Mouse (Mus musculus) CH12.LX (cell line): ENCODE measurements around the gene Creb5. TPM values are rescaled to one million over a fixed set of nuclear protein-coding genes. Genes with fewer than 3 reads are reported as not detected.

Experiments used
- DNase-seq: peaks from one replicate; pipeline ENCODE4 v3.0.0-alpha.2; 2013; ENCODE audit errors: extremely low read depth
- H3K27ac ChIP-seq: 2 replicates; pipeline ENCODE4 v1.5.1; 2012; ENCODE audit warnings: low read depth, mild to moderate bottlenecking, control low read depth, moderate library complexity; ENCODE audit not compliant: insufficient read depth
- H3K27me3 ChIP-seq: replicated peaks from 2 replicates; pipeline ENCODE3; 2012; ENCODE audit warnings: inconsistent platforms
- H3K36me3 ChIP-seq, 2 experiments: replicated peaks in 1 of 2; 2 replicates each; pipeline versions ENCODE3 to v1.6.1; 2012; ENCODE audit warnings: inconsistent platforms in 1 of 2, low read length in 1 of 2, mild to moderate bottlenecking in 1 of 2, mixed read lengths in 1 of 2, moderate library complexity in 1 of 2; ENCODE audit not compliant: control insufficient read depth in 1 of 2, insufficient read depth in 1 of 2
- H3K4me1 ChIP-seq, 2 experiments: 2 replicates each; pipeline ENCODE4 v1.6.1; 2012; ENCODE audit warnings: inconsistent platforms in 1 of 2, moderate library complexity in 1 of 2; ENCODE audit not compliant: insufficient read depth in 2 of 2, control insufficient read depth in 1 of 2
- H3K4me2 ChIP-seq: 2 replicates; pipeline ENCODE4 v1.6.1; 2012; ENCODE audit warnings: low read depth, mild to moderate bottlenecking, control low read depth; ENCODE audit not compliant: poor library complexity, insufficient read depth, severe bottlenecking
- H3K4me3 ChIP-seq, 3 experiments: fragments of 150-350 bp in 1 of 3; sonication (generic) in 1 of 3; replicated peaks in 1 of 3; 2 replicates each; pipeline versions ENCODE3 to v1.5.1; 2011 to 2012; ENCODE audit warnings: low read depth in 2 of 3, low read length in 2 of 3, mild to moderate bottlenecking in 2 of 3, moderate library complexity in 2 of 3, control low read depth in 1 of 3, improper control_type of control experiment in 1 of 3, inconsistent platforms in 1 of 3, mixed read lengths in 1 of 3; ENCODE audit not compliant: poor library complexity in 1 of 3
- H3K79me2 ChIP-seq: replicated peaks from 2 replicates; pipeline ENCODE4 v1.6.1; 2012; ENCODE audit warnings: mild to moderate bottlenecking, moderate library complexity; ENCODE audit not compliant: control insufficient read depth, poor library complexity, insufficient read depth, severe bottlenecking; ENCODE audit errors: extremely low read depth
- H3K9ac ChIP-seq: 2 replicates; pipeline ENCODE4 v1.6.1; 2012; ENCODE audit warnings: low read depth, mild to moderate bottlenecking, control low read depth, moderate library complexity; ENCODE audit not compliant: insufficient read depth
- H3K9me3 ChIP-seq: replicated peaks from 2 replicates; pipeline ENCODE3; 2012; ENCODE audit warnings: low read length, inconsistent platforms, mixed read lengths
- CHD1 ChIP-seq: IDR thresholded peaks from 2 replicates; pipeline ENCODE4 v1.6.1; 2012; ENCODE audit warnings: low read depth, low read length, improper control_type of control experiment, inconsistent platforms
- CHD2 ChIP-seq: IDR thresholded peaks from 2 replicates; pipeline ENCODE4 v1.6.1; 2011; ENCODE audit warnings: low read length, improper control_type of control experiment
- CTCF ChIP-seq, 2 experiments: IDR thresholded peaks in 1 of 2; conservative IDR thresholded peaks in 1 of 2; 2 replicates each; pipeline ENCODE4 v1.5.1; 2011 to 2012; ENCODE audit warnings: low read depth in 2 of 2, low read length in 2 of 2, improper control_type of control experiment in 1 of 2, inconsistent platforms in 1 of 2, mild to moderate bottlenecking in 1 of 2, moderate library complexity in 1 of 2
- ELF1 ChIP-seq: IDR thresholded peaks from 2 replicates; pipeline ENCODE4 v1.6.1; 2014; ENCODE audit warnings: low read depth, mild to moderate bottlenecking, inconsistent platforms, low read length, improper control_type of control experiment
- ETS1 ChIP-seq: conservative IDR thresholded peaks from 2 replicates; pipeline ENCODE4 v1.6.1; 2012; ENCODE audit warnings: low read depth, mild to moderate bottlenecking, inconsistent platforms, low read length, improper control_type of control experiment, moderate library complexity
- JUND ChIP-seq: conservative IDR thresholded peaks from 2 replicates; pipeline ENCODE4 v1.6.1; 2011; ENCODE audit warnings: low read depth, low read length, improper control_type of control experiment
- MAX ChIP-seq: IDR thresholded peaks from 2 replicates; pipeline ENCODE4 v1.6.1; 2011; ENCODE audit warnings: low read length, improper control_type of control experiment
- MAZ ChIP-seq: IDR thresholded peaks from 2 replicates; pipeline ENCODE4 v1.6.1; 2012; ENCODE audit warnings: low read depth, mild to moderate bottlenecking, inconsistent platforms, low read length, improper control_type of control experiment, moderate library complexity
- MEF2A ChIP-seq: IDR thresholded peaks from 2 replicates; pipeline ENCODE4 v1.6.1; 2014; ENCODE audit warnings: low read depth, mild to moderate bottlenecking, inconsistent platforms, low read length, improper control_type of control experiment, borderline replicate concordance
- MXI1 ChIP-seq: IDR thresholded peaks from 2 replicates; pipeline ENCODE4 v1.6.1; 2011; ENCODE audit warnings: mild to moderate bottlenecking, low read depth, low read length, improper control_type of control experiment
- NELFE ChIP-seq: IDR thresholded peaks from 2 replicates; pipeline ENCODE4 v1.6.1; 2011; ENCODE audit warnings: low read depth, low read length, improper control_type of control experiment
- SIN3A ChIP-seq: IDR thresholded peaks from 2 replicates; pipeline ENCODE4 v1.6.1; 2012; ENCODE audit warnings: low read length, improper control_type of control experiment, inconsistent platforms
- SMC3 ChIP-seq: IDR thresholded peaks from 2 replicates; pipeline ENCODE4 v1.6.1; 2011; ENCODE audit warnings: low read depth, low read length, improper control_type of control experiment
- UBTF ChIP-seq: IDR thresholded peaks from 2 replicates; pipeline ENCODE4 v1.6.1; 2012; ENCODE audit warnings: low read depth, mild to moderate bottlenecking, inconsistent platforms, low read length, improper control_type of control experiment, moderate library complexity
- USF2 ChIP-seq: conservative IDR thresholded peaks from 2 replicates; pipeline ENCODE4 v1.6.1; 2011; ENCODE audit warnings: low read depth, low read length, improper control_type of control experiment
- dilution Hi-C: fragments of 300-500 bp; cut with MboI; formaldehyde crosslinking; loops from 2 replicates; pipeline ENCODE4 v1.14.3; 2020; ENCODE audit warnings: low sequenced_read_pairs; ENCODE audit not compliant: extremely low pct_unique_long_range_greater_than_20kb, extremely low pct_ligation_motif_present
- in situ Hi-C: fragments of 300-500 bp; cut with MboI; formaldehyde crosslinking; loops from 3 replicates; pipeline ENCODE4 v1.14.3; 2019; ENCODE audit warnings: low sequenced_read_pairs, low pct_ligation_motif_present, low pct_unique_long_range_greater_than_20kb, mixed read lengths
- polyA plus RNA-seq: library from polyadenylated mRNA; unstranded; fragments of >175 nt; gene quantifications from 2 replicates; pipeline ENCODE4 v1.2.1, GENCODE M21; 2012; ENCODE audit warnings: low read depth; ENCODE audit not compliant: insufficient read length
- total RNA-seq, 2 experiments: library from RNA; depleted of rRNA; stranded (reverse); fragments of 300-350 nt in 1 of 2; fragments of >200 nt in 1 of 2; gene quantifications; 2 replicates each; pipeline ENCODE4 v1.2.3; 2012 to 2014

Gene Creb5
- total and polyA plus RNA-seq, 3 experiments: 0.68 to 2.1 (median 0.86) TPM

DNA sequence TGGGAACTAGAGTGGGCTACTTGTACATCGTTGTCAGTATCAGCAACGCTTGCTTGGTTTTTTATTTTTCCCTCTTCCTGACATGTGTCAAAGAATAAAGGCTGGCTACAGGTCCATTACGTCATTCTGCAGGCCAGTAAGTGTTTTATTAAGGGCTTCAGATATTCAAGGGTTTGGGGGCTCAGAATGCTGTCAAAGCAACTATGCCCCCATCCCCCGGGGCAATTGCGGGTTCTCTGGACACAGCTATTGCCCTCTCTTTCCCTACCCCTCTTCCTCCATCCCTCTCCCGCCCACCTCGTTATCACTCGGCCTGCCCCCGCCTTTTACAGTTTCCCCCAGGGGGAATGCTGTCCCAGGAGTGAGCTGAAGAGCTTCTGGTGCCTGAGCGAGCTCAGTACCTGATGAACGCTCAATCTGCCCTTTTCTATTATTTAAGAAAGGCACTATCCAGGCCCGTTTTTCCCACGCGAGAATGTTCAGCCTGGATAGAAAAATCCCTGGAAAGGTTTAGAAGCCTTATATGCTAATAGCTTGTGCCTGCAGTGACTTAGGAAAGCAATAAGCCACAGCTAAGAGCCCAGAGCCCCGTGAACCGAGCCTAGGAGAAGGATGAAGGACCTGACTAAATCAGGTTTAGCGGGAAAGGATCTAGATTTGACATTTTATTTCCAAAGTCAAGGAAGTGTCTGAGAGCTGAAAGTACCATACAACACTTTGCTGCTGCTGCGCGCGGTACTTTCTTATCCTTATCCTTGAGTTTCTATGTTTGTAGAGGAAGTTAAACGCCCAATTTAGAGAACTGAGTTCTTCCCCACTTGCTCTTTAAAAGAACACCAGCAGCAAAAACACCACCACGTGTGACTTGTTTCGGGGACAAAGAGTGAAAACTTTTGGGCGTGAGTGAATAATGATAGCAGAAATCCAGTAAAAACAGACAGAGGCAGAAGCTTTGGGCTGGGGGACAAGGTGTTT, 1.8 kb downstream of the Creb5 start:
- no peaks in the 10 kb centered on the region for H3K9me3 ChIP-seq
- no peaks in the 10 kb centered on the region for H3K79me2 ChIP-seq
- DNase-seq: no peak
- H3K9ac ChIP-seq: no peak overlapping the region
- no peak overlapping the region for H3K4me3 ChIP-seq
- H3K36me3 ChIP-seq: no peaks in the 10 kb centered on the region
- dilution Hi-C loops: no loop called here
- H3K27ac ChIP-seq: no peak overlapping the region
- H3K4me1 ChIP-seq: peaks cover 5 to 45% of the 10 kb centered on the region in 2 experiments; a peak in 3 of 4 replicates
- no peak overlapping the region for H3K4me2 ChIP-seq
- H3K27me3 ChIP-seq: peaks cover 25% of the 10 kb centered on the region
- in situ Hi-C loops: loop anchor here (25.0 kb wide), 2 partner anchors 223 to 423 kb away; no protein-coding TSS in a partner anchor
- no peak for TF ChIP-seq USF2
- TF ChIP-seq CHD2: no peak
- no peak for TF ChIP-seq MEF2A
- no peak for TF ChIP-seq SIN3A
- no peak for TF ChIP-seq ELF1
- no peak for TF ChIP-seq ETS1
- TF ChIP-seq UBTF: no peak
- TF ChIP-seq JUND: no peak
- no peak for TF ChIP-seq CTCF (conservative IDR thresholded peaks at IDR 0.05 in 1 of 2, IDR thresholded peaks at IDR 0.05 in 1 of 2; ENCODE audit: low read depth in 2 of 2, low read length in 2 of 2)
- no peak for TF ChIP-seq MAX
- no peak for TF ChIP-seq NELFE
- TF ChIP-seq MAZ: no peak
- no peak for TF ChIP-seq SMC3
- TF ChIP-seq MXI1: no peak
- TF ChIP-seq, all 38 proteins: peak for 0

DNA sequence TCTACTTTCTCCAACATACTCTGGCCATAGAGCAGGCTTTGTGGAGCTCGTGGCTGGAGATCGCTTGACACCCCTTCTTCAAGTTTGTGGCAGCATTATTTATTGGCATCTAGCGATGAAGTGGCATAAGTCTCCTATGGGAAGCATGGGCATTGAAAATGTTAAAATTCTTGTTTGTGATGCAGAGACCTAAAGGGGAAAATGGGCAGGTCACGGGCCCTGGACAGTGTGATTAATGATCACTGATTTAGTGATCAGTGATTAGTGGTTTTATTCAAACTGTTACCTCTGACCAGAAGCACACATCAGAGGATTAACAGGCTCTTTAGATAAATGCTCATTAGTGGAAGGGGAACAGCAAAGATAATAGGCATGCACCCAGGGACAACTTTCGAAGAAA, 2.6 kb downstream of the Creb5 start:
- in situ Hi-C loops: loop anchor here (25.0 kb wide), 2 partner anchors 223 to 423 kb away; no protein-coding TSS in a partner anchor
- Histone ChIP-seq H3K36me3 (no peaks in the 10 kb centered on the region), H3K27ac (no peak overlapping the region), H3K9ac (no peak overlapping the region), H3K4me2 (no peak overlapping the region), H3K27me3 (peaks cover 25% of the 10 kb centered on the region), H3K79me2 (no peaks in the 10 kb centered on the region), H3K9me3 (no peaks in the 10 kb centered on the region), H3K4me1 (peaks cover 9 to 53% of the 10 kb centered on the region in 2 experiments; a peak in 3 of 4 replicates), H3K4me3 (no peak overlapping the region)
- dilution Hi-C loops: no loop called here
- DNase-seq: no peak
- TF ChIP-seq CHD2 (no peak), CHD1 (no peak), ELF1 (no peak), CTCF (conservative IDR thresholded peaks at IDR 0.05 in 1 of 2, IDR thresholded peaks at IDR 0.05 in 1 of 2; ENCODE audit: low read depth in 2 of 2, low read length in 2 of 2) (no peak)
